Mouse (Mus musculus): Measurements from ENCODE around the gene Gfi1b. TPM values are rescaled to one million over a fixed set of nuclear protein-coding genes. Genes with fewer than 3 reads are reported as not detected.

The Gfi1b gene
- polyA plus RNA-seq, 1 experiment, result 0.76 TPM

GRCm38 (mm10) chr2:28599569-28599900 is 22.2 kb downstream of the Gfi1b start:
- H3K9ac ChIP-seq (ENCODE audit: low read depth, poor library complexity, severe bottlenecking), result no peak overlapping the region
- no peaks in the 10 kb centered on the region for H3K27me3 ChIP-seq (ENCODE audit: control insufficient read depth, insufficient read depth, low read length, poor library complexity, severe bottlenecking)
- no peak overlapping the region for H3K4me3 ChIP-seq (ENCODE audit: low read depth, low read length)
- no peaks in the 10 kb centered on the region for H3K36me3 ChIP-seq (ENCODE audit: control insufficient read depth, insufficient read depth, low read length, poor library complexity, severe bottlenecking)
- no peaks in the 10 kb centered on the region for H3K4me1 ChIP-seq (ENCODE audit: control insufficient read depth, insufficient read depth, low read length)
- TF ChIP-seq CTCF (IDR thresholded peaks at IDR 0.05; ENCODE audit: low read depth, low read length) (no peak), EP300 (IDR thresholded peaks at IDR 0.05; ENCODE audit: insufficient read depth, low read depth, low read length) (no peak), POLR2A (IDR thresholded peaks at IDR 0.05; ENCODE audit: insufficient read depth, low read length) (no peak)
- H3K9me3 ChIP-seq (replicated peaks; ENCODE audit: control insufficient read depth, insufficient read depth, low read length, poor library complexity, severe bottlenecking), result no peaks in the 10 kb centered on the region
- no peak overlapping the region for H3K27ac ChIP-seq (ENCODE audit: insufficient read depth, low read length)

GRCm38 (mm10) chr2:28598692-28599568 is 22.9 kb downstream of the Gfi1b start:
- no peak overlapping the region for H3K27ac ChIP-seq (ENCODE audit: insufficient read depth, low read length)
- TF ChIP-seq CTCF (IDR thresholded peaks at IDR 0.05; ENCODE audit: low read depth, low read length), result no peak
- no peak for TF ChIP-seq POLR2A (IDR thresholded peaks at IDR 0.05; ENCODE audit: insufficient read depth, low read length)
- no peak for TF ChIP-seq EP300 (IDR thresholded peaks at IDR 0.05; ENCODE audit: insufficient read depth, low read depth, low read length)

GRCm38 (mm10) chr2:28597733-28598547 is 23.8 kb downstream of the Gfi1b start:
- H3K4me1 ChIP-seq (ENCODE audit: control insufficient read depth, insufficient read depth, low read length), result no peaks in the 10 kb centered on the region
- H3K9me3 ChIP-seq (replicated peaks; ENCODE audit: control insufficient read depth, insufficient read depth, low read length, poor library complexity, severe bottlenecking), result no peaks in the 10 kb centered on the region
- TF ChIP-seq POLR2A (IDR thresholded peaks at IDR 0.05; ENCODE audit: insufficient read depth, low read length) (no peak), EP300 (IDR thresholded peaks at IDR 0.05; ENCODE audit: insufficient read depth, low read depth, low read length) (no peak)
- H3K27me3 ChIP-seq (ENCODE audit: control insufficient read depth, insufficient read depth, low read length, poor library complexity, severe bottlenecking), result no peaks in the 10 kb centered on the region
- H3K9ac ChIP-seq (ENCODE audit: low read depth, poor library complexity, severe bottlenecking), result no peak overlapping the region
- H3K36me3 ChIP-seq (ENCODE audit: control insufficient read depth, insufficient read depth, low read length, poor library complexity, severe bottlenecking), result no peaks in the 10 kb centered on the region
- H3K27ac ChIP-seq (ENCODE audit: insufficient read depth, low read length), result no peak overlapping the region
- no peak overlapping the region for H3K4me3 ChIP-seq (ENCODE audit: low read depth, low read length)

More at GRCm38 (mm10) chr2:28598692-28599568, 22.9 kb downstream of the Gfi1b start:
- Histone ChIP-seq H3K4me1 (ENCODE audit: control insufficient read depth, insufficient read depth, low read length) (no peaks in the 10 kb centered on the region), H3K27me3 (ENCODE audit: control insufficient read depth, insufficient read depth, low read length, poor library complexity, severe bottlenecking) (no peaks in the 10 kb centered on the region), H3K9ac (ENCODE audit: low read depth, poor library complexity, severe bottlenecking) (no peak overlapping the region), H3K36me3 (ENCODE audit: control insufficient read depth, insufficient read depth, low read length, poor library complexity, severe bottlenecking) (no peaks in the 10 kb centered on the region), H3K4me3 (ENCODE audit: low read depth, low read length) (no peak overlapping the region), H3K9me3 (replicated peaks; ENCODE audit: control insufficient read depth, insufficient read depth, low read length, poor library complexity, severe bottlenecking) (no peaks in the 10 kb centered on the region)

GRCm38 (mm10) chr2:28596998-28597397 is 24.8 kb downstream of the Gfi1b start:
- Histone ChIP-seq H3K36me3 (ENCODE audit: control insufficient read depth, insufficient read depth, low read length, poor library complexity, severe bottlenecking) (no peaks in the 10 kb centered on the region), H3K9ac (ENCODE audit: low read depth, poor library complexity, severe bottlenecking) (no peak overlapping the region), H3K27ac (ENCODE audit: insufficient read depth, low read length) (no peak overlapping the region), H3K27me3 (ENCODE audit: control insufficient read depth, insufficient read depth, low read length, poor library complexity, severe bottlenecking) (no peaks in the 10 kb centered on the region), H3K4me3 (ENCODE audit: low read depth, low read length) (no peak overlapping the region), H3K4me1 (ENCODE audit: control insufficient read depth, insufficient read depth, low read length) (no peaks in the 10 kb centered on the region), H3K9me3 (replicated peaks; ENCODE audit: control insufficient read depth, insufficient read depth, low read length, poor library complexity, severe bottlenecking) (no peaks in the 10 kb centered on the region)
- peak; percentile 73 for TF ChIP-seq CTCF (IDR thresholded peaks at IDR 0.05; ENCODE audit: low read depth, low read length)
- TF ChIP-seq POLR2A (IDR thresholded peaks at IDR 0.05; ENCODE audit: insufficient read depth, low read length), result no peak
- no peak for TF ChIP-seq EP300 (IDR thresholded peaks at IDR 0.05; ENCODE audit: insufficient read depth, low read depth, low read length)

- Histone ChIP-seq H3K9me3 (replicated peaks; ENCODE audit: control insufficient read depth, insufficient read depth, low read length, poor library complexity, severe bottlenecking) (no peaks in the 10 kb centered on the region), H3K36me3 (ENCODE audit: control insufficient read depth, insufficient read depth, low read length, poor library complexity, severe bottlenecking) (no peaks in the 10 kb centered on the region), H3K4me3 (ENCODE audit: low read depth, low read length) (no peak overlapping the region), H3K9ac (ENCODE audit: low read depth, poor library complexity, severe bottlenecking) (no peak overlapping the region), H3K4me1 (ENCODE audit: control insufficient read depth, insufficient read depth, low read length) (no peaks in the 10 kb centered on the region), H3K27me3 (ENCODE audit: control insufficient read depth, insufficient read depth, low read length, poor library complexity, severe bottlenecking) (no peaks in the 10 kb centered on the region), H3K27ac (ENCODE audit: insufficient read depth, low read length) (no peak overlapping the region)
- no peak for TF ChIP-seq CTCF (IDR thresholded peaks at IDR 0.05; ENCODE audit: low read depth, low read length)
- TF ChIP-seq POLR2A (IDR thresholded peaks at IDR 0.05; ENCODE audit: insufficient read depth, low read length), result no peak
- TF ChIP-seq EP300 (IDR thresholded peaks at IDR 0.05; ENCODE audit: insufficient read depth, low read depth, low read length), result no peak
Measured at GRCm38 (mm10) chr2:28596021-28596420, 25.8 kb downstream of the Gfi1b start.

GRCm38 (mm10) chr2:28592809-28593208 is 29.0 kb downstream of the Gfi1b start:
- Histone ChIP-seq H3K36me3 (ENCODE audit: control insufficient read depth, insufficient read depth, low read length, poor library complexity, severe bottlenecking) (no peaks in the 10 kb centered on the region), H3K4me1 (ENCODE audit: control insufficient read depth, insufficient read depth, low read length) (no peaks in the 10 kb centered on the region), H3K9ac (ENCODE audit: low read depth, poor library complexity, severe bottlenecking) (no peak overlapping the region), H3K4me3 (ENCODE audit: low read depth, low read length) (no peak overlapping the region), H3K27me3 (ENCODE audit: control insufficient read depth, insufficient read depth, low read length, poor library complexity, severe bottlenecking) (no peaks in the 10 kb centered on the region), H3K9me3 (replicated peaks; ENCODE audit: control insufficient read depth, insufficient read depth, low read length, poor library complexity, severe bottlenecking) (no peaks in the 10 kb centered on the region), H3K27ac (ENCODE audit: insufficient read depth, low read length) (no peak overlapping the region)
- TF ChIP-seq EP300 (IDR thresholded peaks at IDR 0.05; ENCODE audit: insufficient read depth, low read depth, low read length), result no peak
- TF ChIP-seq CTCF (IDR thresholded peaks at IDR 0.05; ENCODE audit: low read depth, low read length), result peak; percentile 98

Data from ES-Bruce4 (cell line).